Mouse (Mus musculus) adipocyte (in vitro differentiated cells): ENCODE measurements around the gene Mchr1.

ENCODE experiments used
- DNase-seq: peaks from one replicate; pipeline ENCODE4 v3.0.0-alpha.2; 2016; ENCODE audit warnings: low spot score

Gene Mchr1

DNA sequence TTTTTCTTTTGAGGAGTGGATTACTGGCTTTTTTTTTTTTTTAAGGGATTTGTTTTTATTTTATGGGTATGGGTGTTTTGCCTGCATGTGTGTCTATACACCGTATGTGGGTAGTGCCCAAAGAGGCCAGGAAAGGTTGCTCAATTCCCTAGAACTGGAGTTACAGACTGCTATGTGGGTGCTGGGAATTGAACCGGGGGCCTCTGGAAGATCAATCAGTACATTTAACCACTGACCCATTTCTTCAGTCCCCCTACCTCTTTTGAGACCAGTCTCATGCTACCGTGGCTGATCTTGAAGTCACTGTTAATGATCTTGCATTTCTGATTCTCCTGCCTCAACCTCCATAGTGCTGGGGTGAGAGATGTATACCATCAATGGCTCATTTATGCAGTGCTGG, 8.0 kb upstream of the Mchr1 start:
- DNase-seq = no peak

DNA sequence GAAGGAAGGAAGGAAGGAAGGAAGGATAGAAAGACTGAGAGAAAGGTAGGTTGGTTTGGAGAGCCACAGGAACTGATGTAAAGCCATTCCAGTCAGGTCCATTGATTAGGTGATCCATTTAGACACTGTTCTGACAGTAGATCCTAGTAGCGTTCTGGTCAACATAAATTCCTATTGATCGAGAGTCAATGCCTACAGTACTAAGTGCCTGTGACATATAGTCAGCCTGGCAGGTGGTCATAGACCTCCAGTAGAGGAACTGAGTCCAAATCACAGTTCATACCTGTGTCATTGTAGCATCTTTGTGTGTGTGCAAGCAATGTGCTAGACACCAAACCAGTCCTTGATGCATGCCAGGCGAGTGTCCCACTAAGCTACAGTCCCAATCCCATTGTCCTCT, 7.0 kb upstream of the Mchr1 start:
- no peak for DNase-seq

DNA sequence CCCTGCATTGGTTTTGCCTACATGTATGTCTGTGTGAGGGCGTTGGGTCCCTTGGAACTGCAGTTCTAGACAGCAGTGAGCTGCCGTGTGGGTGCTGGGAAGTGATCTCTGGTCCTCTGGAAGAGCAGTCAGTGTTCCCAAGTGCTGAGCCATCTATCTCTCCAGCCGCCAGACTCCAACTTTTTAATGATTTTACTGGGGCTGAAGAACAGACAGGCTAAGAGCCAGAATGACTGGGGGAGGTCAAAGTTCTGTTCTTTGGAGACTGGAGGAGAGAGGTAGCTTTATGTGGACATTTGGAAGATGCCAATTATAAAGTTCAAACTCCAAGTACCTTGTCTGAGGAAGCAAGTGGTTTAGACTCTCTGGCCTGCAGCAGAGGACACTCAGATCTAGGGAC, 5.5 kb upstream of the Mchr1 start:
- DNase-seq = no peak

DNA sequence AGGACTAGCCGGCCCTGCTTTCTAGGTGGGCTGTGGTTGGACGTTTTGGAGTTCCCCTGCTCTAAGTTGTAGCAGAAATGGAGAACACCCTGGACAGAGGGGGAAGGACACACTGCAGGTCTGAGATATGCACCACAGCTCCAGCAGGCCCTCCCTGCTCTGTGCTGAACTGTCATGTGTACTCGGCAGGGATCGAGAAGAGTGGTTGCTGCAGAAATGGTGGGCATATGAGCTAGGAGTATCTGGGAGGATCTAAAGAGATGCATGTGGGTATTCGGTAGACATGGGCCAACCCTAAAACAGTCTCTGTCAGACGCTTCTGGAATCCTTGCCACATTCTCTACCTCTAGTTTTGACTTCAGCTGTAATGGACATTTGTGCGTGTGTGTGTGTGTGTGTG, 4.0 kb upstream of the Mchr1 start:
- DNase-seq = no peak

DNA sequence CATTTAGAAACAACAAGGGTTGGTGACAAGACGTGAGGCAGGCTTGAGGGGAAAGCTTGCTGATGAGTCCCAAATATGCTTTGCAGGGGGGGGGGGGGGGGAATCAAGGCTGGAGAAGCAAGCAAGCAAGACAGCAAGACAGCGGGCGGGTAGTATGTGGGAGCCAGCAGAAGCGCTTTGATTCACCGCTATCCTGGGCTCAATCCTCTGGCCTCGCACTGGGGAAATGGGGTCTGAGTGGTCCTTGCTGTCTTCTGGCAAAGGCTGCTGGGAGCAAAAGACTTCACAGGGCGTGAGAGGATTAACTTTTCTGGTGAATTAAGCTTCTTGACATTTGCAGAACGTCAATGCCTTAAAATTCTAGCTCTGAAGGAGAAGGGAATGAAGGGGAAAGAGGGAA, 763 bp downstream of the Mchr1 start:
- no peak for DNase-seq

DNA sequence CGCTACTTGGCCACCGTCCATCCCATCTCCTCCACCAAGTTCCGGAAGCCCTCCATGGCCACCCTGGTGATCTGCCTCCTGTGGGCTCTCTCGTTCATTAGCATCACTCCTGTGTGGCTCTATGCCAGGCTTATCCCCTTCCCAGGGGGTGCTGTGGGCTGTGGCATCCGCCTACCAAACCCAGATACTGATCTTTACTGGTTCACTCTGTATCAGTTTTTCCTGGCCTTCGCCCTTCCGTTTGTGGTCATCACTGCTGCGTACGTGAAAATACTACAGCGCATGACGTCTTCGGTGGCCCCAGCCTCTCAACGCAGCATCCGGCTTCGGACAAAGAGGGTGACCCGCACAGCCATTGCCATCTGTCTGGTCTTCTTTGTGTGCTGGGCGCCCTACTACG, 2.2 kb downstream of the Mchr1 start:
- no peak for DNase-seq

DNA sequence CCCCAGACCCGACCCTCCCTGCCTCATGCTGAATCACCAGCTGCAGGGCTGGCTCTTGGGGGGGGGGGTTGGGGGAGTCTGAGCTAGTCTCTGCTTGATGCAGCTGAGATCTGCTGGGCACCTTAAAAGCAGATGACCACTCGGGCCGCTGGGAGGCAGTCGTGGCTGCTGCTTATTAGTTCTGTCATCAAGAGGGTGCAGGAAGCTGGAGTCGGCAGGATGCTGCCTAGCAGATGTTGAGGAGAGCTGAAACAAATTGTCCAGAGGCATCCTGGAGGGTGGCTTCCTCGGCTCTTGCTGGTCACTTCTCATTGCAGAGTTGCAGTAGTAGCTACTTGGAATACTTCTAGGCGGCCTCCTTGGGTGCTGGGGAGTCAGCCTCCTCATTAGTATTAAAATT, 4.0 kb downstream of the Mchr1 start:
- no peak for DNase-seq

DNA sequence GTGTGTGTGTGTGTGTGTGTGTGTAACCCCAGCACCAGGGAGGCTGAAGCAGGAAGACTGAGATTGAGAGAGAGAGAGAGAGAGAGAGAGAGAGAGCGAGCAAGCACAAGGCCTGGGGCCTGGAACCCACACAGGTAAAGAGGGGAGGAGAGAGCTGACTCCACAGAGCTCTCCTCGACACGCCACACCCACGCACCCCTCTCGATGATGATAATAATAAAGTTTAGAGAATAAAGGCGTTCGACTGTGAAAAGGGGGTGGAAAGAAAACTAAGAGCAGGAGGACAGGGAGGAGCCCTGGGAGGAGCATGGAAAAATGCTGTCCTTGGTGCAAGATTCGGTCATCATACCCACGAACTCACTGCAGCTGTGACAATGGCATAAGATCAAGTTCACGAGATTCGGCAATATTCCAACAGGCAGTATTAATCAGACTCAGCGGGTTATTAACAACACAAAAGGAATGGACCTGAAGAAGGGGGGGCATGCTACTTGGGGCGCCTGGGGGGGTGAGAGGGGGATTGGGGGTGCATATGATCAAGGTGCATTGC, 4.6 kb downstream of the Mchr1 start:
- DNase-seq = no peak

DNA sequence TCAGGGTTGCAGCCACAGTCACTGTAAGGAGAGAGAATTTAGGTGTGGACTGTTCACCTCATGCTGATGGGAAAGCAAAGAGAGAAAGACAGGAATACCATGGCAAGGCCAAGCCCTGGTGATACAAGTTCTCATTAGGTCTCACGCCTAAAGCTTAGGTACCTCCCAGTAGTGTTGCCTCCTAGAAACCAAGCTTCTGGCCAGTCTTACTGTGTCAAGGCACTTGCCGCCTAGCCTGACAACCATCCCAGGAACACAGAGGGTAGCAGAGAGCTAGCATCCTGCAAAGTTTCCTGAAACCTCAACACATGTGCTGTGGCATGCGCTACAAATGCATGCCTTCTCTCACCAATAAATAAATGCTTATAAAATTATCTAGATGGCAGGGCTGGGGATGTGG, 11.6 kb downstream of the Mchr1 start:
- DNase-seq = no peak

DNA sequence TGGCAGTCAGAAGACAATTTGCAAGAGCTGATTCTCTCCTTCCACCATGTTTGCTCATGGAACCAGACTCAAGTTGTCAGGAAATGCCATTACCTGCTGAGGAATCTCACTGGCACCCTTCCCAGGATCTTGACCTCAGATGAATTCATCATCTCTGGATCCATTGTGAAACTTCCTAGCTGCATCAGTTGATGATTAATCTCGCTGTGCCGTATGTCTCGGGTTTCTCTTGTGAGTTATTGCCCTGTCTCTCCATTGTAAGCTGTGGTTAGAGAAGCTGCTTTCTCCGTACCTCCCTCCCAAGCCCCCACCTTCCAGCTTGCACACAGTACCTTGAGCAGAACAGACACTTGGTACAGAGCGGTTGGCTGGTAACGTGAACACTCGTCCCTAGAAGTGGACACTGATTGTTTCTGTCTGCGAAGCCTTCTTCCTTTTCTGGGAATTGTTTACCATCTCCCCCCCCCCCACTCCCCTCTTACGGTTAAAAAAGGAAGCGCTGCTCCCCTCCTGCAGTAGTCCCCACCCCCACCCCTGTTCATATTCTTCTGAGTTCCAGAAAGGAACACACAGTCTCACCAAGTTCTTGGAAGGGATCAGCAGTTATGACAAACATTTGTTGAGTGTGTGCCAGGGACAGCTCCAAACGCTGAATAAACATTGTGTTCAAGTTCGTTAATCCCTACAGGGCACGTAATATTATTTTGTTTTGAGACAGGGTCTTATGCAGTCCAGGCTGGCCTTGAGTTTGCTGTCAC, 12.5 kb downstream of the Mchr1 start:
- DNase-seq = peak; percentile 89

DNA sequence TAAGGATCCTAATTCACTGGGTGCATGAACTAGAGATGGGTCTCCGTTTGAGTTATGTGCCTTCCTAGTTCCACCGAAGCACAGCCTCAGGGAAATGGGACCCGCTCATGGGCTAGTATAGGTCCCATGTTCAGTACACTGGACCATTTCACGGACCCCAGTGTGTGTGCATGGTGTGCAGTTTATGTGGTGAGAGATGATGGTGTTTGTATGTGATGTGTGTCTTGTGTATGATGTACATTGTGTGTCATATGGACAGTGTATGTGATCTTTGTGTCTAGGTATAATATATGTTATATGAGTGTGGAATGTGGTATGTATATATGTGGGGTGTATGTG, 13.0 kb downstream of the Mchr1 start:
- DNase-seq = no peak

DNA sequence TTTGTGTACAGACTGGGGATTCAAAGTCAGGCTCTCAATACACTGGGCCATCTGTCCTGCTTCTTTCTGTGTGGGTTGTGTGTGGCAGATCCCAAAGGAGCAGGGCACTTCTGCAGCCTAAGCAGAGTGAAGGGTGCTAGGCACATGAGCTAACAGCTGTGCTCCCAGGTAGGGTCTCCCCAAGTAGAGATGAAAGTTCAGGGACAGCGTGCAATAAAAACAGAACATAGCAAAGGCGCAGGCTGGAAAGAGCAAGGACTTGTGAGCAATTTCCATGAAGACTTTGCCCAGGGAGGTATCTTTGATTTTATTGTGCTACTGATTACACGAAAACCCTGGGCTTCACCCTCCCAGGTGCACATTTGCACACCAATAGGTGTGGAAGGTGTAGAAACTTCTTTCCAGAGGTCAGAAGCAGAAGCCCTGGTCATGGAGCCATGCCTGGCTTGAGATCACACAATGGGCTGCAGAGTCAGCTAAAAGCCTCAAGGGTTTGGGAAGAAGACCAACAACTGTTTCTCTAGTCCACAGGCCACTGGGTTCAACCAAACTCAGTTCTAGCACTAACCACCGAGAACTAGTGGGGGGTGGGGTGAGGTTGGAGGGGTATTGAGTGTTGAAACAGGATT, 13.8 kb downstream of the Mchr1 start:
- DNase-seq = peak; percentile 36

DNA sequence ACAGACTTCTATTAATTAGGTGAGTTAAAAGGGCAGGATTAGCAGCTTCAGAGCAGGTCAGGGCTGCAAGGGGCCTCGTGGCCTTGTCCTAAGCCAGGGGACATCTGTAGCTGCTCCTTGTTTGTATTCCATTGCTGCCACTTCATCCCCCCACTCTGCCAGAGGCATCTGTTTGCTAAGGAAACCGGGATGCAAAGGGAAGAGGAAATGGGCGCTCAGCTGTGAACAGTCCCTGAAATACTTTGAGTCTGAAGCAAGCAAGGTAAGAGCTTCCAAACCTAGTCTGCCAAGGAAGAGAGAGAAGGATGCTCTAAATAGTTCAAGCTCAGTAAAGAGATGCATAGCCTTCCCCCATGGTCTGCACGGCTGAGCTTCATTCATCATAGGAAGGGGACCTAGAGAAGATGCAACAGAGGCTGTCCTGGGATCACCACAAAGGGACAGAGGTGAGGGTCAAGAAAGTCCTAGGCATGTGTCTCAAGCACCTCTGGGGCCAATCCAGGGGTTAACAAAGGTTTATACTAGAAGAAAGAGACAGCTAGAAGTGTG, 17.4 kb downstream of the Mchr1 start:
- DNase-seq = no peak

DNA sequence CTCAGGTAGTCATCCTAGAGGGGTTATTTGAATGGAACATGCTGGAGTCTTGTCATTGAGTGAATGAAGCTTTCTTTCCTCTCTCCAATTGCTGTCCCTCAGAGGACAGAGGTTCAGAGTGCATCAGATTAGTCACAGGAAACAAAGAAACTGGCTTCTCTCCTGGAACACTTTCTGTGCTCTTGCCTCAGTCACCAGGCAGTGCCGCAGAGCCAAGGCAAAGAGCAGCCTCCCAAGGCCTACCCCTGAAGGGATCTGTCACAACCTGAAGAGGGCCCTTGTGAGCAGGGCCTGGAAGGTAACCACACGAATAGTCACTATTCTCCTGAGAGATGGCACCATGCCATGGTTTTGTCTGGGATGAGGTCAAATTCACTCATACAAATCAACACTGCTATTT, 18.3 kb downstream of the Mchr1 start:
- DNase-seq = peak; percentile 54

DNA sequence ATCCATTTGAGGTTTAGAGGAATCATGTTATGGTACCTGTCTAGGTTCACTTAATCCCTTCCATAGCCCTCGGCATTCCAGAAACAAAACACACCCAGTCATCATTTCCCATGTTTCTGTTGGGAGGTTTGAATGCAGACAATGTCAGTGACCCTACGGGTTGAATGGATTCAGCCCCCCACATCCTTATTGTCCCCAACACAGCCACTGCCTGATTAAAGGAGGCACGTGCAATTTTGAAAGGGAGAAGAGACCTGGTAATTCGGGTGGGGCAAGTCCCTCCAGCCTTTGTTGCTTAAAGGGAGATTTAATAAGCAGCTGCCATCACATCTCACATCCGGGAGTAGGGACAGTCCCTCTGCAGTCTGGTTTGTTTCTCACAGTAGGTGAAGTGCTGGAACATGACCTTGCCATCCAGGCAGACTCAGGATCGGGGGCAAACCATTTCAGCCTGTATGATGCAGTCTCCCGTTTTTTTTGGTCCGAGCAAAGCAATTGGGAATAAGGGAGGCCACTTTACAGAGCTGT, 18.9 kb downstream of the Mchr1 start:
- DNase-seq = no peak

DNA sequence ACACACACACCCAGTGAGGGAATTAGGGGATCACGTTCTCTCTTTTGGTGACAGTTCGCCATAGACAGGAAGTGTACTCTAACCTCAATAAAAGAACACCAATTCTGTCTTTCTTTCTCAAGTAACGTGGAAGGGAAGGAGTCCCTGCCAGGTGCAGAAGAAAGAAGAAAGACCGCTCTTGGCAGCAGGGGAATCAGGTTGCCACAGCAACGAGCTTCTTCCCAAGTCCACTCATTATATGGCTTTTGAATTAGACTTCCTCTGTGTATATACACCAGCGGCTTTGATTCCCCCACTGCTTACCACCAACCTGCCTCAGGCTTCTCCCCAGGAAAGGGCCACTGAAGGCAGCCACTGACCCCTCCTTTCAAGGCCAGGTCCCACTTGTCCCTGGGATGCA, 19.8 kb downstream of the Mchr1 start:
- DNase-seq = no peak

DNA sequence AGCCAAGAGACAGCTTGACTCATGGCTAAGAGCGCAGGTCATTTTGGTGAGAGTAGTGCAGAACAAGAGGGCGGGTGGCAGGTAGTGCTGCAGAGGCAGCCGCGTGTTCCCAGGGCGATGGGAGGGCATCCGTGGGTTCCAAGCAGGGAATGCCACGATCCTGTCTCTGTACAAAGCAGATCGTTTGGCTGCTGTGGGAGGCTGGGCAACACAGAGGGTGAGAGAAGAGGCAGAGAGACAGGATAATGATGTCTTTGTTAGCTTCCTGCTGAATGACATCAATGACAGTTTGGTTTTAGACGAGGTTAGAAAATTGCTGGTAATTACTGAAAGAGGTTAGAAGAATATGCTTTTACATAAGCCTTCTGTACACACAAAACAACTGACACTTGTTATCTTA, 23.0 kb downstream of the Mchr1 start:
- DNase-seq = no peak

DNA sequence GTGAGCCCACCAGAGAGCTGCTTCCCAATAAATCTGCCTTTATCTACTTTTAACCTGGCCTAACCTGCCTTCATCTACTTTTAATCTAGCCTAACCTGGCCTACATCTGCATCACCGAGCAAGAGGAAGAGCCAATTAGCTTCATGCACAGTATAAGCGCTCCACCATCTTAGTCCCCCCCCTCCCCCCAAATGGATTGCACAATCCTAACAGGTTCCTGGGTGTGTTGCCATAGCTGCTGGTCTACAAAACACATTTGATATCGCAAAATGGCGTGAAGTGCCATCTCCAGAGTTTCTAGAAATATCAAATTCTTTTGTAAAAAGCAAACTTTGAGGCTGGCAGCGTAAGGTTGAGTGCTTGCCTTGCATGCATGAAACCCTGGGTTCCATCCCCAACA, 24.0 kb downstream of the Mchr1 start:
- no peak for DNase-seq

DNA sequence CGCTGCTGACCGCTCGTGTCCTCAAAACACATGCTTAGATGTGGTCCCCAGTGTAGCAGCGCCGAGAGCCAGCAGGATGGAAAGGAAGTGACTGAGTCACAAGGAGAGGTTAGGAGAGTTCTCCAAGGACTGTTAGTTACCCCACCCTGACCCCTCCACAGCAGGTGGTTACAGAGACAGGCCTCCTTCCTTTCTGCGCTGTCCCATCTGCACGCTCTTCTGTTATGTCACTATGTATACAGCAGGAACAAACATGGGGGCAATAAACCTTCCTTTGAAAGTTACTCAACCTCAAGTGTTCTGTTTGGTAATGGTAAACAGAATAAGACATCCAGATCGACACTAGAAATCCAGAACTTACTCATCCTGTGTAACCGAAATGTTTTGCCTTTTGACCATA, 24.9 kb downstream of the Mchr1 start:
- DNase-seq = no peak

DNA sequence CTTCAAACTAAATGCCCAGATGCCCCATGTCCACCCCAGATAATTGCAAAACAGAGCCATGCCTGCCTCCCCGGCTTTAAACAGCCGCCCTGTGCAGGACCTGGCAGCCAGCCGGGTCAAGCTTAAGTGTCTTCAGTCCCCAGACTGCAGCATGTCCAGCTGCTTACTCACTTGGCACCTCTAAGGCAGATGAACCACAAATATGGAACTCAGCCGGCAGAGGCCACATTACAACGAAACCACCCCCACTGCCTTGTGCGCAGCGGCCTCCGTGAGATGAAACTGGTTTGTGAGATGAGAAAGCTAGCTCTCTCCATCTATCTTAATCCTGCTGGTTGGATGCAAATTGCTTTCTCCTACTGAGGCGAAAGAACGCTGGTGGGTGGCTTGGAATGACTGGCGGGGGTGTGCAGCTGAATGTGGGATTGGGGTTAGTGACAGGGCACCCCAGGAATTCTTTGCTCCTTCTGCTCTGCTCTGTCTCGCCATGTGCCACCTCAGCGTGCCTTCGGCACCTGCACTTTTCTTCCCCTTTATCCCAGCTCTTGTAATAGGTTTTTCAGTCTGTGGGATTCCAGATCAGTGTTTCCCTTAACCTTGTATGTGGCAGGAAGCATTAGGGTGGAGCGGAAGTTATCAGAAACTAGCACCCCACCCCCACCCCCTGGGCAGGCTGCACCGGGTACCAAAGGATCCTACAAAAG, 29.2 kb downstream of the Mchr1 start:
- peak; percentile 80 for DNase-seq

DNA sequence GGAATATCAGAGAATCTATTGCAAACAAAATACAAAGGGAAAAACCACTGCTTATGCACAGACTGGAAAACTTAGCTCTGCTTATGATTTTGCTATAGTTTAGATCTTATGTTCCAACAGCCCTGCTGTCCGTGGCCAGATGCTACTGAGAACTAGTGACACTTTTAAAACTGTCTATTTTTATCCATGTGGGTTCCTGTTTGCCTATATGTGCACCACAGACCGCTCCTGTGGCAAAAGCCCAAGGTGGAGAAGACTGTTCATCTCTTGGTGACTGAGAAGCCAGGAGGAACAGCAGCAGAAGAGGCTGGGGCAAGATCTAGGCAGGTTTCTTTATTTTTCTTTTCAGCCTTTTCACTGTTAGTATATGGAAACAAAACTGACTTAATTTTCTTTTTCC, 32.1 kb downstream of the Mchr1 start:
- no peak for DNase-seq

DNA sequence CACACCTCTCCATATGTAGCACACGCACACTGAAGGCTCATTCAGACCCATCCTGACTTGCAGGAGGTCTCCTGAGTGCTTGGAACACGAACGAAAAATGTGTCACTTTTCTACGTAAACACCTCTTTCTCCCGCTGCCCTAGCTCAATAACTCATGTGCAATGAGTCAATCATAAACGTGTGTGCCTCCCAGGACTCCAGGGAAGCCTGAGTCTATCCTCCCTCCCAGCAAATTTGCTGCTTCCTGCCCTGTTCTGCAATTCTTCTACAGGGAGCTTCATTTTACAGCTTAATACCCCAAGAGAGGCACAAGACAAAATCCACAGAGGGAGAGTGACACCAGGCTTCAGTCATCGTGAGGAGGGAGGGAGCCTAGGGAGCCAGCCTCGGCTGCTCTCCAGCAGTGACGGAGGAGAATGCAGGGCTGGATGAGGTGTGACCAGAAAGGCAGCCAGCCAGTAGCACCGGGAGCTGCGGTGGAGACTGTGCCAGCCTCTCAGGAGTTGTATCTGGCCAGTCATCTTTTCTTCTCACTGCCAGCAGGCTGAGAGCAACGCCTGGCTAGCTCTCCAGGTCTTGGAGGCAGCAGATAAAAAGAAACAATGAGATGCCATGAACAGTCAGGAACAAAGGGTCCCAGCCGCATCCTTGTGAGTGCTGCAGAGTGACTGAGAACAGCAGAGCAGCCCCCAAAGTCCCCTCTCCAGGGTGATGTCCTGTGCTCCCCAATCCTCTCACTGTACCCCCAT, 37.2 kb downstream of the Mchr1 start:
- peak; percentile 41 for DNase-seq
